ENCODE assay signal across 18 mouse cellular contexts in genomic region chr1:176848613-176849290, GRCm38 (mm10). TPM values are rescaled to one million over a fixed set of nuclear protein-coding genes. Genes with fewer than 3 reads are reported as not detected.
DNase-seq lines count a peak whose midpoint lies in the region; ATAC-seq and TF ChIP-seq lines count a peak whose summit lies in the region.
"Had no signal": no experiment of that assay in that cellular context is flagged by ENCODE, and none has a peak within 500 bp of the region (broad histone marks: within the 10 kb centered on the region; RNA-seq: fewer than 3 reads in every experiment).

No protein-coding gene starts in this region.

- intact Hi-C loops in gastrocnemius, adult 2 months (cut with DNase I): no loop called here

- peak; percentile 71; the same call in 1 of the 2 replicates for ATAC-seq in limb, embryonic 13.5 days (ENCODE audit: low FRiP score, low read depth)
- ATAC-seq in inflammation-experienced regulatory T-cells, adult 6 months: peak; percentile 68

- 56% methylated on average over 11 of the region's 11 CpGs for WGBS in limb, embryonic 13.5 days
- WGBS in limb, embryonic 10.5 days: 87% methylated on average over 11 of the region's 11 CpGs

- H3K4me3 ChIP-seq in gastrocnemius, adult 2 months: peak overlapping the region; percentile 19; the same call in 1 of the 2 replicates
- no peak overlapping the region for H3K4me3 ChIP-seq in limb, embryonic 13.5 days
- no peak overlapping the region for H3K4me3 ChIP-seq in limb, embryonic 10.5 days
- no peak overlapping the region for H3K4me3 ChIP-seq in ES-E14 (ENCODE audit: insufficient read depth in 1 of 2, low read depth in 1 of 2, low read length in 2 of 2, poor library complexity in 1 of 2, severe bottlenecking in 1 of 2)
- H3K4me3 ChIP-seq: forebrain, embryonic 12.5 days; hindbrain, embryonic 10.5 days; myocyte had no signal

- H3K27me3 ChIP-seq in limb, embryonic 13.5 days: no peaks in the 10 kb centered on the region
- H3K27me3 ChIP-seq in limb, embryonic 10.5 days (ENCODE audit: low read depth, poor library complexity, severe bottlenecking): no peaks in the 10 kb centered on the region
- H3K27me3 ChIP-seq: forebrain, embryonic 12.5 days had no signal

- no peak overlapping the region for H3K9ac ChIP-seq in limb, embryonic 13.5 days
- no peak overlapping the region for H3K9ac ChIP-seq in ES-E14 (ENCODE audit: insufficient read depth, low read depth, low read length, poor library complexity, severe bottlenecking)
- H3K9ac ChIP-seq: forebrain, embryonic 12.5 days; liver, embryonic 14.5 days had no signal

- TF ChIP-seq CTCF in gastrocnemius, adult 2 months (IDR thresholded peaks at IDR 0.05): no peak

- peaks cover 24% of the 10 kb centered on the region for H3K36me3 ChIP-seq in limb, embryonic 13.5 days
- peaks cover 11% of the 10 kb centered on the region; the same call in 1 of the 2 replicates for H3K36me3 ChIP-seq in limb, embryonic 10.5 days
- H3K36me3 ChIP-seq in ES-E14 (ENCODE audit: control insufficient read depth, insufficient read depth, low read length, poor library complexity, severe bottlenecking): no peaks in the 10 kb centered on the region

- no peak overlapping the region for H3K4me2 ChIP-seq in limb, embryonic 13.5 days (replicated peaks)
- H3K4me2 ChIP-seq: forebrain, embryonic 12.5 days had no signal

- in situ Hi-C loops in ES-E14 (cut with MboI; ENCODE audit: low sequenced_read_pairs in 2 of 2, unreplicated experiment in 2 of 2): no loop called here

- H3K4me1 ChIP-seq in limb, embryonic 13.5 days: peaks cover 13% of the 10 kb centered on the region; the same call in 1 of the 2 replicates
- peaks cover 4% of the 10 kb centered on the region; the same call in 1 of the 2 replicates for H3K4me1 ChIP-seq in limb, embryonic 10.5 days
- H3K4me1 ChIP-seq in ES-E14 (ENCODE audit: control insufficient read depth in 2 of 2, insufficient read depth in 2 of 2, low read length in 2 of 2, poor library complexity in 1 of 2): no peaks in the 10 kb centered on the region
- H3K4me1 ChIP-seq: forebrain, embryonic 12.5 days had no signal

- H3K27ac ChIP-seq in gastrocnemius, adult 2 months: peak overlapping the region; percentile 57
- H3K27ac ChIP-seq in limb, embryonic 13.5 days: no peak overlapping the region
- H3K27ac ChIP-seq in limb, embryonic 10.5 days: no peak overlapping the region
- H3K27ac ChIP-seq in ES-E14 (ENCODE audit: insufficient read depth, low read depth, low read length, poor library complexity, severe bottlenecking): no peak overlapping the region
- H3K27ac ChIP-seq: forebrain, embryonic 12.5 days; hindbrain, embryonic 10.5 days; liver, embryonic 14.5 days had no signal

- H3K9me3 ChIP-seq in limb, embryonic 13.5 days: peaks cover 8% of the 10 kb centered on the region; the same call in 1 of the 2 replicates
- H3K9me3 ChIP-seq in limb, embryonic 10.5 days (replicated peaks): 0 out of 2 replicates have a peak, but pooled peaks cover 2% of the 10 kb centered on the region
- H3K9me3 ChIP-seq in ES-E14 (ENCODE audit: control insufficient read depth, insufficient read depth, low read depth, low read length): no peaks in the 10 kb centered on the region

- no peak for DNase-seq in gastrocnemius, adult 2 months
- DNase-seq in gastrocnemius, adult 8-10 months (ENCODE audit: low spot score in 2 of 2): no peak
- DNase-seq in limb, embryonic 10.5 days (ENCODE audit: low spot score): no peak
- no peak for DNase-seq in ES-E14 (ENCODE audit: low read depth, low spot score)
- DNase-seq in cerebellum, postnatal 25 days: no peak
- no peak for DNase-seq in left cerebral cortex, adult 8-10 months (ENCODE audit: low spot score in 2 of 2)
- DNase-seq: cerebellum, adult 9-10 months; kidney, adult 8-10 months; midbrain, embryonic 14.5 days; right cerebral cortex, postnatal 14 days; spleen, adult 18-20 months; thymus, postnatal 36 days had no signal

TF ChIP-seq in ES-E14, 5 proteins besides CTCF, POLR2A, EP300 and RAD21:
- TF ChIP-seq CHD2 (IDR thresholded peaks at IDR 0.05; ENCODE audit: low read depth, low read length) (no peak), ZC3H11A (IDR thresholded peaks at IDR 0.05; ENCODE audit: borderline replicate concordance, low read depth, low read length) (no peak), MAFK (IDR thresholded peaks at IDR 0.05; ENCODE audit: insufficient read depth, low read depth, low read length) (peak; percentile 84), ZNF384 (IDR thresholded peaks at IDR 0.05; ENCODE audit: low read depth, low read length) (no peak), HCFC1 (IDR thresholded peaks at IDR 0.05; ENCODE audit: borderline replicate concordance, insufficient read depth, low read length) (no peak)

RNA-seq across cellular contexts. Expression of gene Sdccag8, which starts 34.3 kb away (rescaled TPM):
- 1 to 10 TPM; 4.0 to 4.9 TPM for total RNA-seq in gastrocnemius, adult 2 months (2021)
- total RNA-seq in gastrocnemius, adult 8-10 months (2022): 1 to 10 TPM; 4.7 to 8.8 (median 6.4) TPM
- 15.5 and 19.8 TPM in 2 replicates for polyA plus RNA-seq in limb, embryonic 13.5 days (2015; fragmentation: Nextera tagmentation; extraction: Ambion mirVana)
- 11.4 and 11.6 TPM in 2 replicates for polyA plus RNA-seq in limb, embryonic 10.5 days (2016; fragmentation: Nextera tagmentation; extraction: Ambion mirVana)
- total RNA-seq in ES-E14 (2012; rRNA removed): 5.0 and 5.4 TPM in 2 replicates
- 10 to 100 TPM; 24.5 to 28.1 (median 27.5) TPM for polyA plus RNA-seq in inflammation-experienced regulatory T-cells, adult 6 months (2017; shearing (Covaris generic))
- 10 to 100 TPM; 14.8 to 17.9 (median 15.0) TPM for total RNA-seq in left cerebral cortex, adult 8-10 months (2022)

RNA-seq across cellular contexts. Expression of gene Cep170, which starts 34.9 kb away (rescaled TPM):
- total RNA-seq in gastrocnemius, adult 2 months (2021): 10 to 100 TPM; 14.5 to 16.2 TPM
- total RNA-seq in gastrocnemius, adult 8-10 months (2022): 10 to 100 TPM; 14.4 to 25.3 (median 14.6) TPM
- polyA plus RNA-seq in limb, embryonic 13.5 days (2015; fragmentation: Nextera tagmentation; extraction: Ambion mirVana): 32.4 and 34.8 TPM in 2 replicates
- polyA plus RNA-seq in limb, embryonic 10.5 days (2016; fragmentation: Nextera tagmentation; extraction: Ambion mirVana): 22.7 and 31.0 TPM in 2 replicates
- 14.2 and 20.8 TPM in 2 replicates for total RNA-seq in ES-E14 (2012; rRNA removed)
- 10 to 100 TPM; 10.7 to 11.6 (median 11.6) TPM for polyA plus RNA-seq in inflammation-experienced regulatory T-cells, adult 6 months (2017; shearing (Covaris generic))
- total RNA-seq in left cerebral cortex, adult 8-10 months (2022): 100 to 1,000 TPM in 2 of 4 experiments, 10 to 100 TPM in 2; 92.7 to 114 (median 103) TPM
